Mouse (Mus musculus): ENCODE measurements at regions not wholly inside any gene's neighbourhood (a gene's known extent, or its start where the extent isn't known, plus 50 kb on each side); places are given as distances from the start of the nearest gene placed in this dataset.

GRCm38 (mm10) chr15:24877711-24878598, 535.6 kb downstream of the Basp1 start:
- Histone ChIP-seq H3K4me2 (no peak overlapping the region), H3K27ac (peak overlapping the region; percentile 71), H3K36me3 (ENCODE audit: poor library complexity, severe bottlenecking) (no peaks in the 10 kb centered on the region), H3K4me3 (no peak overlapping the region), H3K27me3 (no peaks in the 10 kb centered on the region), H3K9me3 (replicated peaks) (no peaks in the 10 kb centered on the region), H3K9ac (no peak overlapping the region), H3K4me1 (peaks cover 12% of the 10 kb centered on the region)
- peak; percentile 80 for ATAC-seq
- 46% methylated on average over 6 of the region's 6 CpGs for WGBS

GRCm38 (mm10) chr15:24876157-24876731, 537.3 kb downstream of the Basp1 start:
- H3K4me1 ChIP-seq = peaks cover 12% of the 10 kb centered on the region
- no peaks in the 10 kb centered on the region for H3K9me3 ChIP-seq (replicated peaks)
- H3K9ac ChIP-seq = no peak overlapping the region
- H3K36me3 ChIP-seq (ENCODE audit: poor library complexity, severe bottlenecking) = no peaks in the 10 kb centered on the region
- no peak overlapping the region for H3K4me3 ChIP-seq
- 74% methylated on average over 5 of the region's 5 CpGs for WGBS
- 0 out of 2 replicates have a peak overlapping the region, but pooled peaks have one; percentile 22 for H3K27ac ChIP-seq
- H3K4me2 ChIP-seq = no peak overlapping the region
- no peak for ATAC-seq
- no peaks in the 10 kb centered on the region for H3K27me3 ChIP-seq

- Histone ChIP-seq H3K27me3 (no peaks in the 10 kb centered on the region), H3K36me3 (ENCODE audit: poor library complexity, severe bottlenecking) (no peaks in the 10 kb centered on the region), H3K4me2 (no peak overlapping the region), H3K27ac (no peak overlapping the region), H3K4me1 (no peaks in the 10 kb centered on the region), H3K4me3 (no peak overlapping the region), H3K9me3 (replicated peaks) (no peaks in the 10 kb centered on the region), H3K9ac (no peak overlapping the region)
- ATAC-seq = no peak
- 80% methylated on average over 2 of the region's 2 CpGs for WGBS
These were observed 573.3 kb downstream of the Basp1 start for GRCm38 (mm10) chr15:24840271-24840670.

- Histone ChIP-seq H3K4me1 (no peaks in the 10 kb centered on the region), H3K4me2 (no peak overlapping the region), H3K27ac (no peak overlapping the region), H3K4me3 (no peak overlapping the region), H3K9me3 (replicated peaks) (no peaks in the 10 kb centered on the region), H3K36me3 (ENCODE audit: poor library complexity, severe bottlenecking) (no peaks in the 10 kb centered on the region), H3K27me3 (no peaks in the 10 kb centered on the region), H3K9ac (no peak overlapping the region)
- no peak for ATAC-seq
- 89% methylated on average over 7 of the region's 7 CpGs for WGBS
These were observed 575.2 kb downstream of the Basp1 start for GRCm38 (mm10) chr15:24838390-24838789.

GRCm38 (mm10) chr15:24827881-24828280, 585.7 kb downstream of the Basp1 start:
- no peak overlapping the region for H3K27ac ChIP-seq
- no peak overlapping the region for H3K4me2 ChIP-seq
- H3K4me1 ChIP-seq = no peaks in the 10 kb centered on the region
- H3K9me3 ChIP-seq (replicated peaks) = no peaks in the 10 kb centered on the region
- no peak overlapping the region for H3K9ac ChIP-seq
- H3K4me3 ChIP-seq = no peak overlapping the region
- ATAC-seq = no peak
- H3K27me3 ChIP-seq = no peaks in the 10 kb centered on the region
- WGBS = 84% methylated on average over 1 of the region's 1 CpGs
- H3K36me3 ChIP-seq (ENCODE audit: poor library complexity, severe bottlenecking) = no peaks in the 10 kb centered on the region

GRCm38 (mm10) chr15:24827259-24827658, 586.3 kb downstream of the Basp1 start:
- no peak overlapping the region for H3K9ac ChIP-seq
- H3K9me3 ChIP-seq (replicated peaks) = no peaks in the 10 kb centered on the region
- H3K27ac ChIP-seq = no peak overlapping the region
- no peak for ATAC-seq
- H3K4me3 ChIP-seq = no peak overlapping the region
- H3K4me2 ChIP-seq = no peak overlapping the region
- no peaks in the 10 kb centered on the region for H3K4me1 ChIP-seq
- H3K36me3 ChIP-seq (ENCODE audit: poor library complexity, severe bottlenecking) = no peaks in the 10 kb centered on the region
- no peaks in the 10 kb centered on the region for H3K27me3 ChIP-seq

GRCm38 (mm10) chr15:24796836-24797235, 616.7 kb downstream of the Basp1 start:
- H3K27me3 ChIP-seq = no peaks in the 10 kb centered on the region
- no peak overlapping the region for H3K27ac ChIP-seq
- H3K9me3 ChIP-seq (replicated peaks) = no peaks in the 10 kb centered on the region
- H3K9ac ChIP-seq = no peak overlapping the region
- no peak overlapping the region for H3K4me3 ChIP-seq
- no peaks in the 10 kb centered on the region for H3K4me1 ChIP-seq
- ATAC-seq = no peak
- WGBS = 83% methylated on average over 1 of the region's 1 CpGs
- H3K36me3 ChIP-seq (ENCODE audit: poor library complexity, severe bottlenecking) = no peaks in the 10 kb centered on the region
- no peak overlapping the region for H3K4me2 ChIP-seq

- WGBS = 91% methylated on average over 4 of the region's 4 CpGs
- Histone ChIP-seq H3K9ac (no peak overlapping the region), H3K27me3 (no peaks in the 10 kb centered on the region), H3K4me3 (no peak overlapping the region), H3K27ac (no peak overlapping the region), H3K36me3 (ENCODE audit: poor library complexity, severe bottlenecking) (no peaks in the 10 kb centered on the region), H3K4me2 (no peak overlapping the region), H3K9me3 (replicated peaks) (no peaks in the 10 kb centered on the region), H3K4me1 (no peaks in the 10 kb centered on the region)
- no peak for ATAC-seq
These were observed 620.2 kb downstream of the Basp1 start for GRCm38 (mm10) chr15:24793381-24793780.

GRCm38 (mm10) chr15:24786336-24786735, 627.2 kb downstream of the Basp1 start:
- Histone ChIP-seq H3K9me3 (replicated peaks) (no peaks in the 10 kb centered on the region), H3K27ac (no peak overlapping the region), H3K36me3 (ENCODE audit: poor library complexity, severe bottlenecking) (no peaks in the 10 kb centered on the region), H3K4me1 (no peaks in the 10 kb centered on the region), H3K9ac (no peak overlapping the region), H3K4me3 (no peak overlapping the region), H3K4me2 (no peak overlapping the region), H3K27me3 (no peaks in the 10 kb centered on the region)
- WGBS = 80% methylated on average over 3 of the region's 3 CpGs
- no peak for ATAC-seq

- no peaks in the 10 kb centered on the region for H3K9me3 ChIP-seq (replicated peaks)
- H3K36me3 ChIP-seq (ENCODE audit: poor library complexity, severe bottlenecking) = no peaks in the 10 kb centered on the region
- WGBS = 80% methylated on average over 1 of the region's 1 CpGs
- H3K4me2 ChIP-seq = no peak overlapping the region
- H3K4me3 ChIP-seq = no peak overlapping the region
- H3K27me3 ChIP-seq = no peaks in the 10 kb centered on the region
- no peak overlapping the region for H3K9ac ChIP-seq
- no peak overlapping the region for H3K27ac ChIP-seq
- no peak for ATAC-seq
- no peaks in the 10 kb centered on the region for H3K4me1 ChIP-seq
These were observed 635.3 kb downstream of the Basp1 start for GRCm38 (mm10) chr15:24778234-24778633.

GRCm38 (mm10) chr15:24751480-24752157, 661.9 kb downstream of the Basp1 start:
- H3K27ac ChIP-seq = no peak overlapping the region
- H3K9me3 ChIP-seq (replicated peaks) = no peaks in the 10 kb centered on the region
- H3K36me3 ChIP-seq (ENCODE audit: poor library complexity, severe bottlenecking) = no peaks in the 10 kb centered on the region
- no peak overlapping the region for H3K4me2 ChIP-seq
- ATAC-seq = no peak
- H3K4me1 ChIP-seq = no peaks in the 10 kb centered on the region
- WGBS = 24% methylated on average over 2 of the region's 2 CpGs
- no peaks in the 10 kb centered on the region for H3K27me3 ChIP-seq
- H3K9ac ChIP-seq = no peak overlapping the region
- H3K4me3 ChIP-seq = no peak overlapping the region

- 40% methylated on average over 6 of the region's 6 CpGs for WGBS
- Histone ChIP-seq H3K4me1 (no peaks in the 10 kb centered on the region), H3K27me3 (no peaks in the 10 kb centered on the region), H3K9ac (no peak overlapping the region), H3K9me3 (replicated peaks) (no peaks in the 10 kb centered on the region), H3K4me2 (no peak overlapping the region), H3K4me3 (no peak overlapping the region), H3K27ac (no peak overlapping the region), H3K36me3 (ENCODE audit: poor library complexity, severe bottlenecking) (no peaks in the 10 kb centered on the region)
- ATAC-seq = no peak
These were observed 670.3 kb downstream of the Basp1 start for GRCm38 (mm10) chr15:24743240-24743639.
